21 mouse cellular contexts compared by ENCODE assay signal in the genomic region with DNA sequence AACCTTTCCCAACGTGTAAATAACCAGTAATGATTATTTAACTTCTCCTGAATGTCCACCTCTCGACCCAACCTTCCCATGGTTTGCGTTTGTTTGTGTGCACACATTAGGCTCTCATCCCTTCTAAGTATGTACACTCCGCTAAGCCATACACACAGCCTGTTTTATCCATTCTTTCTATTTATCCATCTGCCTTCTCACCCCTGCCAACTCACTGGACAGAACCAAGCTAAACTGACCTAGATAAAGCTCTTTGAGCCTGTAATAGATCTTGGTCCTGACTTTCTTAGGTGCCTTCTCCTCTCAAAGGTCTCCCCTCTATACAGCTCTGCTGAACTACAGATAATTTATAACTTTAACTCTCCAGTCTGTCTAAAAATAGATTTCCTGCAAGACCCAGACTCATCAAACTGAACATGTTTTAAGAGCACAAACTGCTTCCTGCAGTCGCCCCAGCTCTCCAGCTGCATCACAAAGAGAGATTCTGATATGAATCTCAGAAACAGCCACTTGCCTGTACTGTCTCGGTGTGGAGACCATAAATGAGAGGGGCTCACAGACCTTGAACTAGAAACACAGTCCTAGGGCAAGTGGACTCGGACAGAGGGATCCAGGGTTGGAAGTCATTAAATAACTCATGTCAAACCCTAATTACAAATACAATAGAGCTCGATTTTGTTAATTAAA.
A peak's percentile ranks its signal among the peaks of the same experiment; 100 is the strongest.
DNase-seq lines count a peak whose midpoint lies in the region; ATAC-seq and TF ChIP-seq lines count a peak whose summit lies in the region.
"Had no signal": no experiment of that assay in that cellular context is flagged by ENCODE, and none has a peak within 500 bp of the region (broad histone marks: within the 10 kb centered on the region; RNA-seq: fewer than 3 reads in every experiment).

No protein-coding gene starts in this region.

- H3K79me2 ChIP-seq in liver, adult 2 months (ENCODE audit: control insufficient read depth, insufficient read depth, low read length): no peaks in the 10 kb centered on the region

- WGBS in liver, adult 2 months: 45% methylated on average over 8 of the region's 8 CpGs
- WGBS in liver, embryonic 12.5 days (ENCODE audit: insufficient replicate concordance): 40% methylated on average over 8 of the region's 8 CpGs

- no peak overlapping the region for H3K4me2 ChIP-seq in liver, embryonic 12.5 days
- H3K4me2 ChIP-seq: embryonic facial prominence, embryonic 15.5 days; heart, embryonic 15.5 days; limb, embryonic 13.5 days; midbrain, embryonic 12.5 days; neural tube, embryonic 15.5 days; stomach, embryonic 15.5 days had no signal

- no peaks in the 10 kb centered on the region for H3K9me3 ChIP-seq in liver, embryonic 12.5 days (replicated peaks)
- H3K9me3 ChIP-seq: embryonic facial prominence, embryonic 15.5 days; G1E; heart, embryonic 15.5 days; limb, embryonic 13.5 days; midbrain, embryonic 12.5 days; neural tube, embryonic 15.5 days; stomach, embryonic 15.5 days had no signal

- peak; percentile 90 for ATAC-seq in cerebellum, adult (ENCODE audit: insufficient number of reproducible peaks, low FRiP score, low TSS enrichment)
- ATAC-seq in liver, embryonic 12.5 days: no peak
- ATAC-seq in monocyte, adult 5-6 weeks (replicated peaks; ENCODE audit: insufficient number of reproducible peaks, low FRiP score, low TSS enrichment, poor library complexity, severe bottlenecking): no peak
- ATAC-seq: forebrain, embryonic 14.5 days; hindbrain, embryonic 16.5 days had no signal

- H3K27me3 ChIP-seq in liver, adult 2 months (ENCODE audit: control insufficient read depth, insufficient read depth, low read length): no peaks in the 10 kb centered on the region
- no peaks in the 10 kb centered on the region for H3K27me3 ChIP-seq in liver, embryonic 12.5 days (replicated peaks)
- H3K27me3 ChIP-seq: embryonic facial prominence, embryonic 15.5 days; heart, embryonic 15.5 days; limb, embryonic 13.5 days; midbrain, embryonic 12.5 days; neural tube, embryonic 15.5 days; stomach, embryonic 15.5 days had no signal

- H3K4me3 ChIP-seq in liver, adult 2 months (ENCODE audit: insufficient read depth, low read depth, low read length): no peak overlapping the region
- no peak overlapping the region for H3K4me3 ChIP-seq in liver, embryonic 12.5 days
- H3K4me3 ChIP-seq: embryonic facial prominence, embryonic 15.5 days; heart, embryonic 15.5 days; limb, embryonic 13.5 days; midbrain, embryonic 12.5 days; neural tube, embryonic 15.5 days; stomach, embryonic 15.5 days had no signal

- DNase-seq in cerebellum, postnatal 4 days (ENCODE audit: low spot score in 2 of 2): no peak
- DNase-seq in liver, adult 2 months (ENCODE audit: extremely low read depth, low read depth, low spot score): peak; percentile 36
- DNase-seq in cerebellum, postnatal 14 days: peak; percentile 6 to 28
- DNase-seq in thymus, postnatal 10 days (ENCODE audit: low spot score in 2 of 2): peak; percentile 7 to 12
- no peak for DNase-seq in yolk sac, embryonic 10.5 days (ENCODE audit: low spot score)
- DNase-seq: gastrocnemius, postnatal 10 days; kidney, postnatal 36 days; lung, adult 2 months; right cerebral cortex, postnatal 4 days had no signal

- H3K36me3 ChIP-seq in liver, adult 2 months (ENCODE audit: control insufficient read depth, insufficient read depth, low read length): no peaks in the 10 kb centered on the region
- no peaks in the 10 kb centered on the region for H3K36me3 ChIP-seq in liver, embryonic 12.5 days
- H3K36me3 ChIP-seq: embryonic facial prominence, embryonic 15.5 days; G1E; heart, embryonic 15.5 days; limb, embryonic 13.5 days; midbrain, embryonic 12.5 days; neural tube, embryonic 15.5 days; stomach, embryonic 15.5 days had no signal

- no peak for TF ChIP-seq CTCF in liver, adult 2 months (IDR thresholded peaks at IDR 0.05; ENCODE audit: low read depth, low read length)

- no peak overlapping the region for H3K9ac ChIP-seq in liver, adult 2 months (ENCODE audit: low read depth, low read length)
- H3K9ac ChIP-seq in liver, embryonic 12.5 days: no peak overlapping the region
- H3K9ac ChIP-seq: embryonic facial prominence, embryonic 15.5 days; heart, embryonic 15.5 days; limb, embryonic 13.5 days; midbrain, embryonic 12.5 days; neural tube, embryonic 15.5 days; stomach, embryonic 15.5 days had no signal

- peaks cover 8% of the 10 kb centered on the region for H3K4me1 ChIP-seq in liver, adult 2 months (ENCODE audit: control insufficient read depth, insufficient read depth, low read length)
- H3K4me1 ChIP-seq in liver, embryonic 12.5 days: peaks cover 14% of the 10 kb centered on the region
- H3K4me1 ChIP-seq: embryonic facial prominence, embryonic 15.5 days; midbrain, embryonic 12.5 days; neural tube, embryonic 15.5 days had no signal

- TF ChIP-seq POLR2A in liver, adult 2 months (IDR thresholded peaks at IDR 0.05; ENCODE audit: extremely low read depth, insufficient read depth, low read length): no peak

- H3K27ac ChIP-seq in liver, adult 2 months (replicated peaks; ENCODE audit: insufficient read depth, low read depth, low read length): no peak overlapping the region
- H3K27ac ChIP-seq in liver, embryonic 12.5 days: no peak overlapping the region
- H3K27ac ChIP-seq: embryonic facial prominence, embryonic 15.5 days; heart, embryonic 15.5 days; limb, embryonic 13.5 days; midbrain, embryonic 12.5 days; neural tube, embryonic 15.5 days; stomach, embryonic 15.5 days had no signal

Comparison
In these comparisons a context has a peak if more than half of its experiments do, and no peak if none do; other contexts are left out.
1. DNase-seq: peak in liver, adult 2 months (single experiment), cerebellum, postnatal 14 days (2 of 2) and thymus, postnatal 10 days (2 of 2); none in cerebellum, postnatal 4 days (0 of 2) and yolk sac, embryonic 10.5 days (single experiment).